Mouse (Mus musculus) thymus, adult 2 months (tissue): Measurements from ENCODE around the gene Plcb1.

Experiments
- CTCF ChIP-seq: fragments of 200-500 bp; IDR thresholded peaks from 2 replicates; pipeline ENCODE4 v1.5.1; 2012; ENCODE audit warnings: mild to moderate bottlenecking, control low read depth, low read length, moderate library complexity, borderline replicate concordance; ENCODE audit not compliant: control insufficient read depth, poor library complexity, insufficient read depth; ENCODE audit errors: extremely low read depth
- POLR2A ChIP-seq: fragments of 200-500 bp; IDR thresholded peaks from 2 replicates; pipeline ENCODE4 v1.6.1; 2012; ENCODE audit warnings: mild to moderate bottlenecking, low read length, control low read depth, moderate library complexity; ENCODE audit not compliant: control insufficient read depth, poor library complexity, insufficient read depth; ENCODE audit errors: extremely low read depth

DNA sequence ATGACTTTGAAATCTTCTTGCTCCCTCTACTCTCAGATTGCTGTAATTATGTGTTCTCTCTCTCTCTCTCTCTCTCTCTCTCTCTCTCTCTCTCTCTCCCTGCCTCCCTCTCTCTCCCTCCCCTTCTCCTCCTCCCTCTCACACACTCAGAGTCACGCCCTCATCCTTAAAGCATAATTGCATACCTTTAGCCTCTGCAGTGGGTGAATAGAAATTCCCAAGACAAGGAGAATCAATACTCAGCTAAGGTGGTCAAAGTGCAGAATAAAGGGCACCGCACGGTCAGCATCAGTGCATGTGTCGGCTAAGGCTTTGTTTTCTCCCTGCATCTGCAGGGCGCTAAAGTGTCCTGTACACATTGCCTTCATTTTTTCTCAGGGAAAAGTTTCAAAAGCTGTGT, 243.4 kb downstream of the Plcb1 start:
- TF ChIP-seq CTCF (no peak), POLR2A (no peak)
